Mouse (Mus musculus) inflammation-experienced regulatory T-cells, adult 16 weeks (primary cell): ENCODE results near the gene 4933402E13Rik. TPM values are rescaled to one million over a fixed set of nuclear protein-coding genes. Genes with fewer than 3 reads are reported as not detected.

Experiments
- polyA plus RNA-seq: library from polyadenylated mRNA; unstranded; fragments of 100-300 nt; shearing (Covaris generic); gene quantifications from one replicate; pipeline ENCODE4 v1.2.1, GENCODE M21; 2017

The 4933402E13Rik gene
- not detected for polyA plus RNA-seq

GRCm38 (mm10) chrX:62283199-62283598 is at the start of gene 4933402E13Rik:
TSS of gene 4933402E13Rik (plus strand) at chrX:62283499.

Other genes with a start within 250 kb of the 4933402E13Rik start
- gene 4931400O07Rik, start 184.5 kb downstream of the 4933402E13Rik start, polyA plus RNA-seq: not detected